Mouse (Mus musculus) urinary bladder, postnatal 14 days (tissue): ENCODE measurements around the gene Mmp25.
A peak's percentile ranks its signal among the peaks of the same experiment; 100 is the strongest.
"Not testable (repeated sequence)": the region's sequence is repeated elsewhere in the genome, so short reads cannot be mapped to it uniquely, and the experiment has no call there.

Experiments used
- DNase-seq: peaks from one replicate; pipeline ENCODE4 v3.0.0; 2021; ENCODE audit warnings: low spot score

Gene Mmp25

GRCm38 (mm10) chr17:23600641-23601622 is 44.1 kb downstream of the Mmp25 start, which contains the start of gene Zscan10:
TSS of gene Zscan10 (plus strand) at chr17:23600856.
- no peak for DNase-seq

- no peak for DNase-seq
These were observed 45.4 kb downstream of the Mmp25 start for GRCm38 (mm10) chr17:23599605-23600063.

DNA sequence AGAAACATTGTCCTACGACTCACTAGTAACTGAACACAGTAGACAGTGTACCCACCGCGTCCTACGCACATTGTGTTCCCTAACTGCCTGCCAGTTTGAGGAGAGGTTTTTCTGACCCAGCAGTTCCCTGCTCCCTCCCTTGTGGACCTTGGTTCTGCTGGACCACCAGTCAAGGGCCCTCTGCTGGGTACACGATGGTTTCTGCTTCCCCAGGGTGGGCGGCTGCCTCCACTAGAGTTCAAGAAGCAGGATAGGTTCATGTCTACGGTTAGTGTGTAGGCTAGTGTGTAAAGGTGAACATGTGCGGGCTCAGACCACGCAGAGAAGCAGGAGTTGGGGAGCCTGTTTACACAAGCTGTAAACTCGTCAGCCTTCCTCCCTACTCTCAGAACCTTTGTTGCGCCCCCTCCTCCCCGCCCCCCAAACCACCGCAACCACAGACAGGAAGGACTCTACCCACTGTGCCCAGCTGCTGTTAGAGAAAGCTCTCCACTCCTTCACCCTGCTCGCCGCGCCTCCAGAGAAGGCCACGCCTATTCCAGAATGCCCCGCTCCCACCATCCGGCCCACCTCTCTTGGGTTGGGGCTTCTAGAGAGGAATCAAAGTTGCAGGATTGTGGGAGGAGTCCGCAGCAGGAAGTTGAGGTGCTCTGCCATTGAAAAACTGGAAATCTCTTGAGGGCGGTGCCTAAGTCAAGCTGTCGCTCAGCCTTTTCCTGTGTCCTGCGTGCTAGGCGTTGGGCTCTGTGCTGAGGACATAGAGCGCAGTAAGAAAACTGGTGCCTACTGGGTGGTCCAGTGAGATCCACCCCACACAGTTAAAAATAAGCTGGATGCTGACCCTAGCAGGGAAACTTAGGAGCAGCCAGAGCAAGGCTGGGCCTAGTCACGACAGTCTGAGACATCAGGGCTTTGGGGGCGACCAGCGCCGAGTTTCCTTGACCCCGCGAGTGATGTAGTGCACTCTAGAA is 46.2 kb downstream of the Mmp25 start, which contains the start of gene Zfp13:
Zfp13 (minus strand) TSS at position 906 of the 971 bp plus-strand sequence.
- peak; percentile 89 for DNase-seq

DNA sequence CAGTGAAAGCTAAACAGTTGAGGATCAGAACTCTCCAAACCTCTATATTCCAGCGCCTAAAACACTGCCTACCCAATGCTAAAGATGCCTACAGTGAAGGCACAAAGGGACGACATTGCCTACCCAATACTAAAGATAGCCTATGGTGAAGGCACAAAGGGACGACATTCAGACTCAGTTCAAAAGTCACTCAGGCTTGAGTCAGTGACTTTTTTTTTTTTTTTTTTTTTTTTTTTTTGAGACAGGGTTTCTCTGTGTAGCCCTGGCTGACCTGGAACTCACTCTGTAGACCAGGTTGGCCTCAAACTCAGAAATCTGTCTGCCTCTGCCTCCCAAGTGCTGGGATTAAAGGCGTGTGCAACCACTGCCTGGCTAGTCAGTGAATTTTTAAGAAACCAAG is 49.9 kb downstream of the Mmp25 start:
- not testable (repeated sequence) for DNase-seq

GRCm38 (mm10) chr17:23592926-23593300 is 52.2 kb downstream of the Mmp25 start:
- DNase-seq: no peak

DNA sequence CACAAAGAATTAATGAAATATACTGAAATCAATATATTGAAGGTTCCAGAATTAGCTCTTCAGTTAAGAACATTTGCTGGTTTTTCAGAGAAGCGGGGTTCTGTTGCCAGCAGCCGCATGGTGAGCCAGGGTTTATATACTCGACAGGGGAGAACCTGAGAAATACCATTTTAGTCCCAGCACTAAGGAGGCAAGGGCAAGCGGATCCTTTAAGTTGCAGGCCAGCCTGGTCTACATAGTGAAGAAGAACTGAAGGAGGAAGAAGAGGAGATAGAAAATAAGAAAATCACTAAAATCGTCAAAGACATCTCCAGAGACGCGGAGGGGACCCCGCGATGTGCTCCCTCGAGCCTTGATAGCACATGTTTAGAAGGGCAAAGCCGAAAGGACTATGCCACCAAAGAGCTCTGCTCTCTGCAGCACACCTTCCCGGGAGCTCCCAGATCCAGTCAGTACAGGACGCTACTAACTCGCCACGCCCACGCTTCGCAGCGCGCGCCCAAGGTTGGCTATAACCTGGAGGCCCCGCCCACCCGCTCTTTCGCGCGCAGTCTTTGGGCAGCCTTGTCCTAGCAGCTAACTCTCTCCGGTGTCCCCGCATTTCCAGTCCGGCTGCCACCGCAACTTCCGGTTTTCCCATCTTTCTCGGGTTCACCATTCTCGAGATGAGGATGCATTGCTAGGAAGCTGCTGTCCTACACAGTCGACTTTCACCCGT is 52.7 kb downstream of the Mmp25 start:
- DNase-seq: peak; percentile 97

DNA sequence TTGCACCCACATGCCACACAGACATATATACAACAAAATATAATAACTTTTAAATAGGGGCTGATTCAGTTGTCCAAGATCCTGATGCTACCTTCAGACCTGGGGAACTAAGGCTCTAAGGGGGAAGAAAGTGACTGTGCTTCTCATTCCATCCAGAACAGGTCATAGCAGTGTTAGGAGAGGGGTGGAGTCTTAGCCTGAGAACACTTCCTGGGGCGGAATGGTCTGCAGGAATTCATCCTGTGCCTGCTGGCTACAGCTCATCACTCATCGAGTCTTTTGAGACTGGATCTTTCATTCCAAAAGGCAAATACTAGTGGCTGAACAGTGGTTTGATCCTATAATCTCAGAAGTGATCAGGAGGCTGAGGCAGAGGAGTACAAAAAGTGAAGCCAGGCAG is 57.8 kb downstream of the Mmp25 start:
- no peak for DNase-seq

DNA sequence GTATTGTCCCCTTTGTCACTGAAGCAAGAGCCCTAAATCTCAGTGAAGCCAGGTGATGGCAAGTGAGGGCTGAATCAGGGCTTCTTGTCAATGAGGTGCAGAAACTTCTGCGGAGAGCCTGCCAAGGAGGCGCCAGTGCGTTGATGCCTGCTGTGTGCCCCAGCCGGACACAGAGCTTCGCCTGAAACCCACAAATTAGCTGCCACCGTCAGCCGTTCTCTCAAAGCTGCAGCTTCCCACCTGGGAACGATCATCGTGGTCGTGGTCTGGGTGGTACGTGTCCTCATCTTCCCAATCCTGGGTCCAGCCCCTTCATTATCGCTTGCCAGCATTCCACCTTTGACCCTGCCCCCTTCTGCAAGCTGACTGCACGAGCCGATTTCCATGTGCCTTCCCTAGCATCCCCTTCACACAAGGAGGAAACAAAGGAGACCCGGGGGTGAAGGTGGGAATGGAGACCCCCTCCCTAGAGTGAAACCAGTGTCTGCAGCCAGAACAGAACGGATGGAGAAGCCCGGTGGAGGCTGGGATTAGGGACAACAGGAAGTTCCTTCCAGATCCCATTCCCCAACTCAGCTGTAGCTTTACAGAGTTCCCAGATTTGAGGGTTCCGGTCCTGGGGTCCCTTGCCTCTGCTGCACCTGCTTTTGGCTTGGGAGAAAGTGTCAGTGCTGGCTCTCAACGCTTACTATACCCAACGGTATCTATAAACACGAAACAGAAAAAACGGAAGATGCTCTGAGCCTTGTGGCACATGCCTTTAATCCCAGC is 59.2 kb downstream of the Mmp25 start:
- peak; percentile 53 for DNase-seq

GRCm38 (mm10) chr17:23584786-23585185 is 60.3 kb downstream of the Mmp25 start:
- DNase-seq: no peak
